Mouse (Mus musculus) heart, postnatal 4 days (tissue): ENCODE data around the gene Cir1. TPM values are rescaled to one million over a fixed set of nuclear protein-coding genes. Genes with fewer than 3 reads are reported as not detected.

Experiments used
- DNase-seq: peaks from one replicate; pipeline ENCODE4 v3.0.0; 2021
- total RNA-seq, 2 experiments: library from RNA; stranded (reverse); gene quantifications; 2 replicates each; pipeline ENCODE4 v1.2.3; 2021

The Cir1 gene
- total RNA-seq, 2 experiments from 2014 or later: 10.8 to 11.1 TPM

DNA sequence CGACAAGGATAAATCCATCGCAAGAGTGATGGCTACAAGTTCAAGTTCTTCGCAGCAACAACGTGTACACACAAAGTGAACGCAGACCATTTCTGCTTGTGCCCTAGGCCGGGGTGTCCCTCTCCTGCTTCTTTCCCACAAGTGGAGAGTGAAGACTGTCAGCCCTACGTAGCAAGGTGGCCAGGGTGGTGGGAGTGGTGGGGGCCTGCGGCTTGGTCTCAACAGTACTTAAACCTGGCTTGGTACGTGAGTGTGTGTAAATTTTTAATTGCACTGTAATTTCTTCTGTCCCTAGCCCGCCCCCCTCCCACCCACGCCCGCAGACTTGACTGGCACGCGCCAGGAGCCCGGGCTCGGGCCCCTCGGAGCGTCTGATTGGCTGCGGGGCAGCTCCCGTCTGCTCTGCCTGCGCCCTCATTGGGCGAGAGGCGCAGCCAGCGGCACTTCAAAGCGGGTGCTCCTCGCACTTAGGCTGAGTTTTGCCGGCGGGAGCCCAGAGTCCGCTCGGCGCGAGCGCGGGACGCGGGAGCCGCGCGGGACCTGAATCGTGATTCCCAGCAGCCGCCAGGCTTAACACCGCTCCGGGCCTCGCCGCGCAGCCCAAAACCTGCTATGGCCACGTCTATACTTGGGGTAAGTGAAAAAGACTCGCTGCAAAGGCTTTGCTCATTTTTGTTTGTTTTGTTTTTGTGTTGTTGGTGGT lies 40.9 kb downstream of the Cir1 start, which contains the start of gene Sp9:
TSS of gene Sp9 (plus strand) at position 467 of the 703 bp plus-strand sequence.
- DNase-seq: peak; percentile 58

DNA sequence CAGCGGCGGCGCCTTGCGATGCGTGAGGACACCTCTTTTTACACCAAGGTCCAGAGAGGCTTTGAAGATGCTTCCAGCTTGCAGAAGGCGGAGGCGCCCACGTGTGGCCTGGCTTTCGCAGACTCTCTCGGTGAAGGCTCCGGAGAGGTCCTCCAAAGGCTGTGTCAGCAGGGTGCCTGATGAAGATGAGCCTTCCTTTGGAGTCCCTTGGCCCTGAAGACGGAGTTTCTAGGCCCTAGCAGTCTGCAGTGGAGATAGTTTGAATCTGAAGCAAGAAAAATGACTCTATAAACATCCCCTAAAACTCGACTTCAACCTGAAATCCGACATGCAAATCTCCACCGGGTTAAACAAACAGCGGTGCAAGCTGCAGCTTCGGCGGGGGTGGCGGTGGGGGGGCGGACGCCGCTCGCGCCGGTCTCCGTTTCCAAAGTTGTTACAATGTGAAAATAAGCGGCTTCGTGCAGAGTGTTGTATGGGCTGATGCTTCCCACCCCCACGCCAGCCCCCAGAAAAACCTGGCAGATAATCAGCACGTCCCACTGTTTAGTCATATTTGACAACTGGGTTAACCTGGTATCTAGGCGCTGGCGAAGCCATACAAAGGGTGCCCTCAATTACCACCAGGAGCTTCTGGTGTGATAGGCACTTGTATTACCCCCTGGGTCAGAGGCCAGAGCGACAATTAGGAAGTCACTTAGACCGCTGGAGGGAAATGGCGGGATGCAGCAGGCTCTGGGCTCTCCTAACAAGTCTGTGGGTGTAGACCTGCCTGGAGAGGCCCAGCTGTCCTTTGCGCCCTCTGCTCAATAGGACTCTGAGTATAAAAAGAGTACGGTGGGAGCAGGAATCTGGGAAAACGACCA lies 41.7 kb downstream of the Cir1 start:
- peak; percentile 33 for DNase-seq

DNA sequence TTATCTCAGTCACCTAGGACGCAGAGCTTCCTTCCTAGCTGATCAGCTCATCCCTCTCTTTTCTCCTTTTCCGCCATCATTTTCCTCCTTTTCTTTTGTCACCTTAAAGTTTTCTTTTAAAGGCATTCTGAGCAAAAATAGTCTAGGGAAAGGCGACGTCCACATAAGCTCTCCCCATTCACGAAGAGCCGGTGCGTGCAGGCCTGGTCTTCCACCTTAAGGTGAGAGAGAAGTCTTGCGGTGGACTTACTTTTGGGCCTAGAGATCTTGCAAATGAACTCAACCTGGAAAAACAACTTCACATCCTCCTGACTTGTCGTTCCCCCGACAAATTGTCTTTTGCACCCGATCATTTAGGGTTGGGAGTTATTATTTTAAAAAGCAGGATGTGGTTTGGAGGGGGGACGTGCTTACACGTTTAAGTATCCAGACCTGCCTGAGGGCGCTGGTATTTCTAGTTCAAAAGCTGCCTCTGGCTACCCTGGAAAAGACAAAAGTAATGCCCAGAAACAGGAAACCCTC lies 42.4 kb downstream of the Cir1 start:
- no peak for DNase-seq

DNA sequence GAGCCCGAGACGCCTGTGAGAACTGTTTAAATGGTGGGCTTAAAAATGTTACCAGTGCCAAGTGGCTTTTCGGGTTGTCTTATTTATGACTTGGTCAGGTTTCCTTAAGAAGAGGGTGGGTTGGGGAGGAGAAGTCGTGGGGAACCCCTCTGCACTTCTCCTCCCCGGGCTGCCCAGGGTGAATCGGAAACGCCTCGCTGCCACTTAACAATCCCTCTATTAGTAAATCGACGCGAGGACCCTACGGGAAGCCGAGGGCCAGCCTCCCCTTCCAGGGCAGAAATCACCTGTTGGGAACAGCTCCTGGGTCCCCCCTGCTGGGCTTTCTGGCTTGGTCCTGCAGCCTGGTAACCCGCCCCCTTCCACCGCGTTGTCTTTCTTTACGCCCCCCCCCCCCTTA lies 42.8 kb downstream of the Cir1 start:
- no peak for DNase-seq

DNA sequence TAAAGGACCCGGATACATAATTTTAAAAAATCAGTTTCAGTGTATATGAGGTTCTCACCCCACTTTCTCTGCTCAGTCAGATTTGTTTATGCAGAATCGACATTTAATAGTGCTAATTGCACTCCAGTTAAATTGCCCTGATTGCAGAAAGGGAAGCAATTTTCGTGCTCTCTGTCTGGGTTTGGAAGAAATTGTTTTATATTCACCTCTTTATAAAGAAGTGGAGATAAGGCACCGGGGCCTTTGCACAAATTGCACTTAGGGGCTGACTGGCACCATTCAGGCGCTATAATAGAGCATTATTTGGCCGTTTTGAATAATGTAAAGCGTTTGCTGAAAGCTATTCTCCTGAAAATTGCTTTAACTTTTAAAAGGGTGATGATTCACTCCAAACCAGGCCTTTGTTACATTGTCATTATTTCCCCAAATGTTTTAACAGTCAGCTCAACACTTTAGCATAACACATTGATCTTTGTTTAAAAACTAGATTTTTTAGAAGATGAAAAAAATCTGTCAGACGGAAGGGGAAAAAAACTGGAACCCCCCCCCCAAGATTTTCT lies 43.6 kb downstream of the Cir1 start:
- no peak for DNase-seq

DNA sequence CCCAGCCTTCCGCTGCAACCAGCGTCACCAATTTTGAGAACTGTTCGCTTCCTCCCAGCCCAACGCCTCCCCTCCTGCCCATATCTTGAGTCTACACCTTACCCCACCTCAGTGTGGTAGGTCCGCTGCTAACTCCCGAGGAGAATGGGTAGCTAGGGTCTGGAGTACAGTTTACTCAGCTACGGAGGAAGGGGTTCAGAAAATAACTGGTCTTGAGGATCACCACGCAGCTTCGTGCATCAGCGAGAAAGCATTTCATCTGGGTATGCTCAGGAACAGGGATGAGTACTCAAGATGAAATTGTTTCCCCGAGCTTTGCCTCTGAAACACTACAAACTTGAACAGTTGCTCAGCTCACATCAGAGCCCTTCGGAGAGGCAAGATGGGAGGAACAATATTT lies 44.2 kb downstream of the Cir1 start:
- DNase-seq: no peak

DNA sequence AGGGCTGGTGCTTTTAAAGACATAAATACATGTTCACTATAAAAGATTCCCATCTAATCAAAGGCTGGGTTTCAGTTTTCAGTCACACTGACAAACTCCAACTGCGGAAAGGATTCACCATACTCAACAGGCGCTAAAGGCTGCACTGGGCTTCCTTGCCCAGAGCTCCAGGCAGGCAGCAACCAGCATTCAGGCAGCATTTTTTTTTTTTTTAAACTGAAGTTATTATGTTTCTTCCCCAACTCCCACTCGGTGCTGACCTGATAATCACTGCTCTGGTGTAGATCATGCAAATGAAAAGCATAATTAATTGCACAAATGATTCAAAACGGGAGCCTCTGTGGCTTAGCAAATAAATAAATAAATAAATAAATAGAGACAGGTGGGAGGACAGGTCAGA lies 44.7 kb downstream of the Cir1 start:
- no peak for DNase-seq

DNA sequence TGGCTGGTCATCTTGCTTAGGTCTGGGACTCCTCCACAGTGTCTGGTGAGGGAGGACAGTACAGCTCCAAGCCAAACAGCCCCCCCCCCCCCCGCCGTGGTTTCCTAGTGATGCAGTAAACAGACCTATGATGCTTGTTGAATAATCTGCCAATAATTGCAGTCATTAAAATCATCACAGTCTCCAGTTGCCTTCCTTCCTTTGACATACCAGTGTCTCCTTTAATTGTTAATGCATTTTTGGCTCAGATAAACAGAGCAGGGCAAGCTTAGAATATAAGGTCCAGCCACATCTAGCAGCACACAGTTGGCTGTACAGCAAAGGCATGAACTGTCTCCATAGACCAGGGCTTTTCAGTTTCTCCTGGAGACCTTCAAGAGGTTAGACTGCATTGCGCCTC lies 45.3 kb downstream of the Cir1 start:
- no peak for DNase-seq

DNA sequence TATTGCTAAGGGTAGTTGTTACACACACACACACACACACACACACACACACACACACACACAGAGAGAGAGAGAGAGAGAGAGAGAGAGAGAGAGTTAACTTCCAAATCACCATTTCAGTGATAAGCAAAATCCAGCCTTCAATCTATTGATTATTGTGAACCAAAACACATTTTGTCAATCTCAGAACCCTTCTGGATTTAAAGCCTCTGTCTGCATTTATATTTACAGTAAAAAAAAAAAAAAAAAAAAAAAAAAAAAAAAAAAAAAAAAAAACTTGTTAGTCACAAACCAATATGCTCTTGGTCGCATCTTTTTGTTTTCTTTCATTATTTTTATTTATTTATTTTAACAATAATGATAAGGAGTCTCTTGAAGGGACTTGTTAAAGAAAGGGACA lies 45.9 kb downstream of the Cir1 start:
- DNase-seq: no peak

DNA sequence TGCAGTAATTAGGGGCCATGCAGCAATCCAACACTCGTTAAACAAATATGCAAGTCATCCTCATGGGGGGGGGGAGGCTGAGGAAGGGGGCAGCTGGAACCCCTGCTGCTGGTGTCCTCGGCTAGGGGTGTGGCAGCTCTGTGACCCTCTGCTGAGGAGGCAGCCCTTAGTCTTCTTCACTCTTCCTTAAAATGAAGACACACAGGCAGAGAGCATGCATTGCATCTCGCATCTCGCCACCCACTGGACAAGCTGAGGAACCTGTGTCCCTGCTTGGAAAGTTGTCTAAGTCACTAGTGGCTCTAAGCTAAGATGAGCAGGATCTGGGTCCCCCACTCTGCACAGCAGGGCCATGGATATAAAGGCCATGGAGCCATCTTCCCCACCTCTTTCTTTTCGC lies 46.5 kb downstream of the Cir1 start:
- no peak for DNase-seq

DNA sequence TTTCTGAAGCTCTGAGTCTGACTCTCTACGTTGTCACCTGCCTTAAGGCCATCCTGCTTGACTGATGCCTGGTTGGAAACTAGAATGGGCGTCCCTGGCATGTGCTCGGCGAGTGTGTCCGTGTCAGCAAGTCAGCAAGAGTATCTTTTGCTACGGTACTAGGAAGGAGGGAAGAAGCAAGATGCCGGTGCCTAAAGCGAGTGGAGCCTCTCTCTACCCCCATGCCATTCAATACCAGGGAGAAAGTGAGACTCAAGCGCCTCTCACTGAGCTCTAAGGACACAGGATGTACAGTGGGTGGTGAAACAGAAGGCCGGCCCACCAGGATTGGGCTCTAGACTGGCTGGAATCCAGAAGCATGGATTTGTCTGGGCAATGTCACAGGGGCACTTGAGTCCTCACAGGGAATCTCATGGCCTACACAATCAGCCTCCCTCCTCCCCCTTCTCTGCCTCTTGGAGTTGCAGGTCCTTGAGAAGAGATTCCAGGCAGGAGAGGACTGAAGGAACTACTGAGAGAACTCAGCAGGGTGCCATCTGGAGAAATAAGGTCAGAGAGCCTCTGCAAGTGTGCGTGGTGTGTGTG lies 47.8 kb downstream of the Cir1 start:
- no peak for DNase-seq

- DNase-seq: peak; percentile 46
Observed at GRCm38 (mm10) chr2:73263794-73264610, 48.5 kb downstream of the Cir1 start.

- peak; percentile 47 for DNase-seq
Observed at GRCm38 (mm10) chr2:73263172-73263765, 49.2 kb downstream of the Cir1 start.

DNA sequence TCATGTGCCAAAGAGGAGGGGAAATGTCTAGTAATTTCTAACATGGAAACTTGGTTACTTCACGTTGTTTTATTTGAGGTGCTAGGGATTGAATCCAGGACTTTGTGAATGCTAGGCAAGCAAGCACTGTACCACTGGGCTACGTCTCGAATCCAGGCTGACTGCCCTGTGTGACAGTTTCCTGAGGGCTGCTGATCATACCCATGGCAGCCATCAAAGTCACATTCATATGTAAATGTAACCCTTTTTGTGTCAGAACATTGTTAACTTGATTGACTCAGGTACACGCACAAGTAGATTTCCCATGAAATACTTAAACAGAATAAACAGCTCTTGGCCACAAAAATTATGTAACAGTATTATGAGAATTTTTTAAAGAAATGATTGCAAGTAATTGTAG lies 63.8 kb downstream of the Cir1 start:
- no peak for DNase-seq

DNA sequence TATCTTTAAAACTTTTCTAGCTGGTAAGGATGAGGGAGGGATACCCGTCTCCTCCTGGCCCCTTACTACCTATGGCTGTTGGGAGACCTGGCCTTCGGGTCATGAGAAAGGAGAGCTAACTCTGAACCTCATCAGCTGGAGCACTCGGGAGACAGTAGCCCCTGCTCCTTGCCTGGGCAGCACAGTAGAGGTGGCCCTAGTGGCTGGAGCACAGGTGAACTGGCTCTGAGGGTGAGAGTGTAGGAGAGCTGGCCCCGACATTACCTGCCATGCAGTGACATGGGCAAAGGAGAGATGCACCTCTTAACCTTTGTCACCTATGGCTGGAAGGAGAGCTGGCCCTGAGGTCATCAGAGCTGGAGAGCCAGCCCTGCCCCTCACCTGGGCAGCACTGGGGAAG lies 71.2 kb downstream of the Cir1 start:
- no peak for DNase-seq

Other genes with a start within 250 kb of the Cir1 start
- 10 to 100 TPM; 67.3 to 68.2 TPM for gene Ola1, start 93.8 kb downstream of the Cir1 start, total RNA-seq
- not detected for gene Sp9, start 40.8 kb downstream of the Cir1 start, total RNA-seq
- gene Scrn3, start 100 bp downstream of the Cir1 start, total RNA-seq: 10 to 100 TPM; 11.2 to 16.6 TPM
- 1 to 10 TPM; 7.6 TPM for gene Gpr155, start 73.9 kb upstream of the Cir1 start, total RNA-seq
- 10 to 100 TPM; 19.0 to 20.8 TPM for gene Wipf1, start 217.0 kb upstream of the Cir1 start, total RNA-seq